Mouse (Mus musculus) brain, embryonic 14.5 days (tissue): Measurements from ENCODE around the gene Paxx. TPM values are rescaled to one million over a fixed set of nuclear protein-coding genes. Genes with fewer than 3 reads are reported as not detected.
"Not testable (repeated sequence)": the region's sequence is repeated elsewhere in the genome, so short reads cannot be mapped to it uniquely, and the experiment has no call there.

Experiments
- DNase-seq: peaks from one replicate; pipeline ENCODE4 v3.0.0-alpha.2; 2011; ENCODE audit warnings: low read depth
- CTCF ChIP-seq: fragments of 200-500 bp; IDR thresholded peaks from 2 replicates; pipeline ENCODE4 v1.5.1; 2012; ENCODE audit warnings: inconsistent platforms, mild to moderate bottlenecking, moderate library complexity, borderline replicate concordance; ENCODE audit not compliant: insufficient read depth, insufficient read length; ENCODE audit errors: extremely low read depth
- POLR2A ChIP-seq: fragments of 200-500 bp; IDR thresholded peaks from 2 replicates; pipeline ENCODE4 v1.6.1; 2012; ENCODE audit warnings: mild to moderate bottlenecking, inconsistent platforms, borderline replicate concordance; ENCODE audit not compliant: poor library complexity, insufficient read depth, insufficient read length, severe bottlenecking; ENCODE audit errors: extremely low read depth
- polyA plus RNA-seq: library from polyadenylated mRNA; depleted of rRNA; stranded (reverse); fragments of >200 nt; gene quantifications from 2 replicates; pipeline ENCODE4 v1.2.3, GENCODE M21; 2012; rRNA removed

Paxx gene
- polyA plus RNA-seq, 1 experiment, result 109 TPM

DNA sequence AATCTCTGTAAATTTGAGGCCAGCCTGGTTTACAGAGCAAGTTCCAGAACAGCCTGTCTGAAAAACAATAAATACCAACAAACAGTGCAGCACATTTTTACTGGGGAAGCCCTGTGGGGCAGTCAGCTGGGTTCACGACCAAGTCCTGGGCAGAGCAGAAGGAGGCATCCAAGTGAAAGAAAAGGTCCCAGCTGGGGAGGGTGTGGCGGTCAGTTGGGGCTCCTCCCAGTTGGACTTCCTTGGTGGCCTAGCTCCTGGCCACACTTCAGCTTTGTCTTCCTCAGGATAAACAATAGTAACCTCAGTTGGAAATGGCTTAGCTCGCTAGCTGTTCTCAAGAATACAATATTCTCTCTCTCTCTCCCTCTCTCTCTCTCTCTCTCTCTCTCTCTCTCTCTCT, 43.5 kb downstream of the Paxx start:
- DNase-seq, result no peak
- TF ChIP-seq POLR2A (no peak), CTCF (no peak)

DNA sequence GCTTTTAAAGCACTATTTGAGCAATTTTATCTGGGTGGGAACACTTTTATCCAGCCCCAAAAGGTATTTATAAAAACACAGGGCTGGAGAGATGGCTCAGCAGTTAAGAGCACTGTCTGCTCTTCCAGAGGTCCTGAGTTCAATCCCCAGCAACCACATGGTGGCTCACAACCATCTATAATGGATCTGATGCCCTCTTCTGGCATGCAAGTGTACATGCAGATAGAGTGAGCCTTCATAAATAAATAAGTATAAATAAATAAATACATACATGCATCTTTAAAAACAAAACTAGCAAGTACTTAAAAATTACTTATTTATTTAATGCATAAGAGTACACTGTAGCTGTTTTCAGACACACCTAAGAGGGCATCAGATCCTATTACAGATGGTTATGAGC, 47.5 kb downstream of the Paxx start:
- not testable (repeated sequence) for DNase-seq

DNA sequence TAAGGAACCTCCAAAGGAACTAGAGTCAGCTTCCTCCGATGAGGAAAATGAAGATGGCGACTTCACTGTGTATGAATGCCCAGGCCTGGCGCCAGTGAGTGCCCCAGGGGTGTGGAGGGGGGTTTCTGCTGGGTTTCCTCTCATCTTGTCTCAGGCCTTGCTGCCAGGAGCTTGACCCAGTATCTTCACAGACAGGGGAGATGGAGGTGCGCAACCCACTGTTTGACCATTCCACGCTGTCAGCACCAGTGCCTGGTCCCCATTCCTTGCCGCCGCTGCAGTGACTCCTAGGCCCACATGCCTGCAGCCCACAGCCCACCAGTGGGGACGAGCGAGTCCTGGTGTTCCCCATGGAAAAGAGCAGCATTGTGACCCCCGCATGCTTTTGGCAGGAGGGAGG, 52.0 kb downstream of the Paxx start:
- no peak for DNase-seq
- TF ChIP-seq CTCF (no peak), POLR2A (no peak)

Other genes with a start within 250 kb of the Paxx start
- gene Nelfb, start 249.6 kb downstream of the Paxx start, polyA plus RNA-seq, result 78.9 and 91.3 TPM in 2 replicates
- not detected in 2 replicates for gene Stpg3, start 246.5 kb downstream of the Paxx start, polyA plus RNA-seq
- gene Fam166a, start 242.3 kb downstream of the Paxx start, polyA plus RNA-seq, result 0.10 and 0.14 TPM in 2 replicates
- gene Tubb4b, start 236.4 kb downstream of the Paxx start, polyA plus RNA-seq, result 449 and 524 TPM in 2 replicates
- gene Slc34a3, start 226.7 kb downstream of the Paxx start, polyA plus RNA-seq, result not detected in 2 replicates
- not detected in 2 replicates for gene Rnf224, start 224.3 kb downstream of the Paxx start, polyA plus RNA-seq
- gene Rnf208, start 218.8 kb downstream of the Paxx start, polyA plus RNA-seq, result 127 and 148 TPM in 2 replicates
- 0.10 and 0.67 TPM in 2 replicates for gene Cysrt1, start 218.6 kb downstream of the Paxx start, polyA plus RNA-seq
- gene AL732309.1, start 214.2 kb downstream of the Paxx start, polyA plus RNA-seq, result 19.1 and 22.6 TPM in 2 replicates
- 26.4 and 32.2 TPM in 2 replicates for gene Tmem203, start 205.7 kb downstream of the Paxx start, polyA plus RNA-seq
- 7.7 and 13.0 TPM in 2 replicates for gene Tprn, start 198.5 kb downstream of the Paxx start, polyA plus RNA-seq
- gene Ssna1, start 188.7 kb downstream of the Paxx start, polyA plus RNA-seq, result 105 and 160 TPM in 2 replicates
- gene Anapc2, start 188.6 kb downstream of the Paxx start, polyA plus RNA-seq, result 131 and 149 TPM in 2 replicates
- not detected in 2 replicates for gene Tmem210, start 172.9 kb downstream of the Paxx start, polyA plus RNA-seq
- 0.07 TPM in 1 of 2 replicates, not detected in the other for gene Lrrc26, start 171.2 kb downstream of the Paxx start, polyA plus RNA-seq
- 24.4 and 47.2 TPM in 2 replicates for gene Grin1, start 141.9 kb downstream of the Paxx start, polyA plus RNA-seq
- gene Man1b1, start 128.8 kb downstream of the Paxx start, polyA plus RNA-seq, result 22.5 and 37.0 TPM in 2 replicates
- 35.3 and 57.1 TPM in 2 replicates for gene Dpp7, start 104.7 kb downstream of the Paxx start, polyA plus RNA-seq
- 2.4 TPM in 2 replicates for gene Uap1l1, start 95.4 kb downstream of the Paxx start, polyA plus RNA-seq
- 20.1 and 48.8 TPM in 2 replicates for gene Sapcd2, start 88.8 kb downstream of the Paxx start, polyA plus RNA-seq
- gene Entpd2, start 65.2 kb downstream of the Paxx start, polyA plus RNA-seq, result 2.2 and 2.3 TPM in 2 replicates
- gene Npdc1, start 61.7 kb downstream of the Paxx start, polyA plus RNA-seq, result 621 and 644 TPM in 2 replicates
- gene Fut7, start 37.8 kb downstream of the Paxx start, polyA plus RNA-seq, result 0.42 and 0.57 TPM in 2 replicates
- 29.8 and 60.6 TPM in 2 replicates for gene Abca2, start 32.4 kb downstream of the Paxx start, polyA plus RNA-seq
- 1.1 and 1.9 TPM in 2 replicates for gene Clic3, start 4.3 kb downstream of the Paxx start, polyA plus RNA-seq
- 60.4 and 73.5 TPM in 2 replicates for gene Ptgds, start 9.0 kb upstream of the Paxx start, polyA plus RNA-seq
- not detected in 2 replicates for gene Lcn12, start 32.8 kb upstream of the Paxx start, polyA plus RNA-seq
- 27.8 and 61.1 TPM in 2 replicates for gene Fbxw5, start 39.7 kb upstream of the Paxx start, polyA plus RNA-seq
- gene C8g, start 40.6 kb upstream of the Paxx start, polyA plus RNA-seq, result 1.9 and 3.6 TPM in 2 replicates
- 12.6 and 13.8 TPM in 2 replicates for gene Traf2, start 85.8 kb upstream of the Paxx start, polyA plus RNA-seq
- gene Edf1, start 96.8 kb upstream of the Paxx start, polyA plus RNA-seq, result 166 and 189 TPM in 2 replicates
- 5.0 and 8.2 TPM in 2 replicates for gene Mamdc4, start 113.8 kb upstream of the Paxx start, polyA plus RNA-seq
- 138 and 169 TPM in 2 replicates for gene Phpt1, start 114.1 kb upstream of the Paxx start, polyA plus RNA-seq
- 24.5 and 30.3 TPM in 2 replicates for gene Ajm1, start 120.7 kb upstream of the Paxx start, polyA plus RNA-seq
- gene Rabl6, start 147.4 kb upstream of the Paxx start, polyA plus RNA-seq, result 86.1 and 87.9 TPM in 2 replicates
- 0.03 and 0.07 TPM in 2 replicates for gene Ccdc183, start 156.6 kb upstream of the Paxx start, polyA plus RNA-seq
- gene Tmem141, start 160.9 kb upstream of the Paxx start, polyA plus RNA-seq, result 31.7 and 34.8 TPM in 2 replicates
- 0.92 and 0.97 TPM in 2 replicates for gene Fcna, start 166.9 kb upstream of the Paxx start, polyA plus RNA-seq
- gene Lcn8, start 192.0 kb upstream of the Paxx start, polyA plus RNA-seq, result 0.24 TPM in 1 of 2 replicates, not detected in the other
- not detected in 2 replicates for gene Lcn5, start 196.9 kb upstream of the Paxx start, polyA plus RNA-seq
- gene Lcn6, start 215.7 kb upstream of the Paxx start, polyA plus RNA-seq, result not detected in 2 replicates
- not detected in 2 replicates for gene Lcn10, start 221.6 kb upstream of the Paxx start, polyA plus RNA-seq
- gene Obp2a, start 238.9 kb upstream of the Paxx start, polyA plus RNA-seq, result not detected in 2 replicates
- gene Bmyc, start 245.6 kb upstream of the Paxx start, polyA plus RNA-seq, result 64.5 and 74.8 TPM in 2 replicates